Mouse (Mus musculus): Measurements from ENCODE around the gene Ppp2r2c.

- no peak for TF ChIP-seq TAL1 (conservative IDR thresholded peaks at IDR 0.05; ENCODE audit: low read depth, low read length)
- TF ChIP-seq CTCF (IDR thresholded peaks at IDR 0.05; ENCODE audit: low read depth, low read length): peak; percentile 5; the same call in 1 of the 2 replicates
These were observed 87.1 kb downstream of the Ppp2r2c start for GRCm38 (mm10) chr5:36955366-36955765.
